Mouse (Mus musculus) erythroblast, embryonic 14.5 days (primary cell): ENCODE data around the gene Lyve1.

Source experiments
- GATA1 ChIP-seq: IDR thresholded peaks from 2 replicates; pipeline ENCODE4 v1.6.1; 2012; ENCODE audit warnings: low read length, inconsistent platforms, mixed read lengths
- TAL1 ChIP-seq: IDR thresholded peaks from 3 replicates; pipeline ENCODE4 v1.6.1; 2012; ENCODE audit warnings: low read length, inconsistent platforms, mixed read lengths

DNA sequence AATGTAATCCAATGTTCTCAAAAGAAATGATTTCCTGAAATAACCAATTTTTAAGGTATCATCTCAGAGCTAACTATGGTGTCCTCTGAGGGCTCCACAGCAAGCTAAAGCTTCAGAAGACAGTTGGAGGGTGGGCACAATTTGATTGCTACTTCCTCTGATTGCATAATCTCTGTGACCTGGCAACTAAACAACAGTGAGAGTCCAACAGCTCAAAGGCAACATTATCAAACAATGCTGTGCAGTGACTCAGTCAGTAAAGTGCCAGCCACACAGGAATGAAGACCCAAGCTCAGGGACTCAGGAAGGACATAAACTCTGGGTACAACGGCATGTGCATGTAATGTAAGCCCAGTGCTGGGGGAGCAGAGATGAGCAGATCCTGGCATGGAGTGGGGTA lies 30.0 kb downstream of the Lyve1 start:
- no peak for TF ChIP-seq TAL1
- no peak for TF ChIP-seq GATA1
